Mouse (Mus musculus) megakaryocyte progenitor cell, adult 5-6 weeks (primary cell): ENCODE results near the gene Trappc13. TPM values are rescaled to one million over a fixed set of nuclear protein-coding genes. Genes with fewer than 3 reads are reported as not detected.
A peak's percentile ranks its signal among the peaks of the same experiment; 100 is the strongest.

Experiments
- ATAC-seq: replicated peaks from 2 replicates; pipeline ENCODE4 v1.8.0; 2016; ENCODE audit warnings: mild to moderate bottlenecking, moderate TSS enrichment, inconsistent platforms; ENCODE audit not compliant: poor library complexity
- total RNA-seq, 2 experiments: library from RNA; stranded (forward) in 1 of 2; stranded (reverse) in 1 of 2; fragments of 157-497, 149-512 nt in 1 of 2; fragments of 200-1000 nt in 1 of 2; gene quantifications; 2 replicates each; pipeline versions ENCODE4 v1.2.3 to v1.2.4; 2015 to 2017

Gene Trappc13
- total RNA-seq, 2 experiments from 2014 or later = 59.3 to 69.5 TPM

GRCm38 (mm10) chr13:104122078-104122840 lies 56.0 kb downstream of the Trappc13 start:
- ATAC-seq = no peak

- ATAC-seq = no peak
Measured at GRCm38 (mm10) chr13:104114827-104115226, 63.4 kb downstream of the Trappc13 start.

- ATAC-seq = no peak
Measured at GRCm38 (mm10) chr13:104113782-104114181, 64.5 kb downstream of the Trappc13 start.

GRCm38 (mm10) chr13:104112266-104112900 lies 65.9 kb downstream of the Trappc13 start:
- no peak for ATAC-seq

- no peak for ATAC-seq
Measured at GRCm38 (mm10) chr13:104110526-104110925, 67.7 kb downstream of the Trappc13 start.

GRCm38 (mm10) chr13:104109816-104110521 lies 68.3 kb downstream of the Trappc13 start:
- no peak for ATAC-seq

- peak; percentile 89 for ATAC-seq
Measured at GRCm38 (mm10) chr13:104109288-104109815, 68.9 kb downstream of the Trappc13 start, which contains the start of the genes Nln and Sgtb. Gene Nln (minus strand): TSS chr13:104109614. Gene Sgtb (plus strand): TSS chr13:104109741.

- ATAC-seq = peak; percentile 35
Measured at GRCm38 (mm10) chr13:104108651-104109287, 69.5 kb downstream of the Trappc13 start.

GRCm38 (mm10) chr13:104101606-104102235 lies 76.5 kb downstream of the Trappc13 start:
- no peak for ATAC-seq

GRCm38 (mm10) chr13:104100416-104100815 lies 77.9 kb downstream of the Trappc13 start:
- peak; percentile 68 for ATAC-seq

GRCm38 (mm10) chr13:104097190-104097589 lies 81.1 kb downstream of the Trappc13 start:
- ATAC-seq = no peak

GRCm38 (mm10) chr13:104095955-104096354 lies 82.3 kb downstream of the Trappc13 start:
- no peak for ATAC-seq

GRCm38 (mm10) chr13:104094531-104095385 lies 83.5 kb downstream of the Trappc13 start:
- peak; percentile 84 for ATAC-seq

Other genes with a start within 250 kb of the Trappc13 start
- 33.0 and 38.0 TPM in 2 replicates for gene Nln, start 68.9 kb downstream of the Trappc13 start, total RNA-seq (2015)
- gene Nln, start 68.9 kb downstream of the Trappc13 start, total RNA-seq (2017) = 39.1 and 46.9 TPM in 2 replicates
- not detected in 2 replicates for gene Sgtb, start 68.7 kb downstream of the Trappc13 start, total RNA-seq (2015)
- gene Sgtb, start 68.7 kb downstream of the Trappc13 start, total RNA-seq (2017) = 0.34 TPM in 1 of 2 replicates, not detected in the other
- gene Trim23, start 328 bp upstream of the Trappc13 start, total RNA-seq (2015) = 12.8 and 12.9 TPM in 2 replicates
- gene Trim23, start 328 bp upstream of the Trappc13 start, total RNA-seq (2017) = 20.8 and 22.2 TPM in 2 replicates
- gene Cenpk, start 50.1 kb upstream of the Trappc13 start, total RNA-seq (2015) = 43.2 and 43.9 TPM in 2 replicates
- 101 and 184 TPM in 2 replicates for gene Cenpk, start 50.1 kb upstream of the Trappc13 start, total RNA-seq (2017)
- 45.7 and 48.1 TPM in 2 replicates for gene Ppwd1, start 50.4 kb upstream of the Trappc13 start, total RNA-seq (2015)
- 33.0 and 44.7 TPM in 2 replicates for gene Ppwd1, start 50.4 kb upstream of the Trappc13 start, total RNA-seq (2017)
- 0.99 and 2.3 TPM in 2 replicates for gene Adamts6, start 109.4 kb upstream of the Trappc13 start, total RNA-seq (2015)
- gene Adamts6, start 109.4 kb upstream of the Trappc13 start, total RNA-seq (2017) = 1.5 and 2.5 TPM in 2 replicates